Mouse (Mus musculus) spleen, adult 2 months (tissue): ENCODE results near the gene Katnb1. TPM values are rescaled to one million over a fixed set of nuclear protein-coding genes. Genes with fewer than 3 reads are reported as not detected.

Experiments
- DNase-seq, 2 experiments: peaks; one replicate each; pipeline versions ENCODE4 v3.0.0 to v3.0.0-alpha.2; 2012 to 2021; ENCODE audit warnings: low spot score in 2 of 2, low read depth in 1 of 2
- H3K27ac ChIP-seq: fragments of 200-500 bp; 2 replicates; pipeline ENCODE4 v1.5.1; 2012; ENCODE audit warnings: low read length, inconsistent platforms; ENCODE audit not compliant: insufficient read depth
- H3K27me3 ChIP-seq: fragments of 200-500 bp; 2 replicates; pipeline ENCODE4 v1.6.1; 2012; ENCODE audit warnings: mild to moderate bottlenecking, moderate library complexity, low read length, inconsistent platforms; ENCODE audit not compliant: control insufficient read depth, insufficient read depth
- H3K36me3 ChIP-seq: fragments of 200-500 bp; 2 replicates; pipeline ENCODE4 v1.6.1; 2012; ENCODE audit warnings: mild to moderate bottlenecking, low read length, inconsistent platforms; ENCODE audit not compliant: control insufficient read depth, insufficient read depth
- H3K4me1 ChIP-seq: fragments of 200-500 bp; 2 replicates; pipeline ENCODE4 v1.6.1; 2011; ENCODE audit warnings: inconsistent platforms; ENCODE audit not compliant: control insufficient read depth, insufficient read depth, insufficient read length
- H3K4me3 ChIP-seq: fragments of 200-500 bp; 2 replicates; pipeline ENCODE4 v1.5.1; 2011; ENCODE audit warnings: mild to moderate bottlenecking, inconsistent platforms; ENCODE audit not compliant: insufficient read depth, insufficient read length; ENCODE audit errors: extremely low read depth
- CTCF ChIP-seq: fragments of 200-500 bp; IDR thresholded peaks from 2 replicates; pipeline ENCODE4 v1.5.1; 2011; ENCODE audit warnings: mild to moderate bottlenecking, inconsistent platforms; ENCODE audit not compliant: insufficient read depth, insufficient read length, insufficient replicate concordance; ENCODE audit errors: extremely low read depth
- POLR2A ChIP-seq: fragments of 200-500 bp; IDR thresholded peaks from 2 replicates; pipeline ENCODE4 v1.6.1; 2011; ENCODE audit warnings: low read depth, low read length, inconsistent platforms
- WGBS: fragments of 180-500 bp; shearing (Covaris S2); methylation state at CpG from one replicate; pipeline ENCODE4 v1.1.7; 2018; 5-methylcytosine and 5-hydroxymethylcytosine counted together
- polyA plus RNA-seq: library from polyadenylated mRNA; depleted of rRNA; stranded (reverse); fragments of >200 nt; gene quantifications from 2 replicates; pipeline ENCODE4 v1.2.3, GENCODE M21; 2012

Gene Katnb1
- polyA plus RNA-seq, 1 experiment, result 13.2 TPM

- Histone ChIP-seq H3K4me3 (no peak overlapping the region), H3K36me3 (no peaks in the 10 kb centered on the region), H3K27ac (no peak overlapping the region), H3K27me3 (no peaks in the 10 kb centered on the region), H3K4me1 (peaks cover 4% of the 10 kb centered on the region; the same call in 1 of the 2 replicates)
- no peak for DNase-seq
- 70% methylated on average over 5 of the region's 5 CpGs for WGBS
- TF ChIP-seq CTCF (no peak), POLR2A (no peak)
These were observed 51.0 kb downstream of the Katnb1 start for GRCm38 (mm10) chr8:95131983-95132382.

- Histone ChIP-seq H3K27ac (no peak overlapping the region), H3K36me3 (no peaks in the 10 kb centered on the region), H3K27me3 (no peaks in the 10 kb centered on the region), H3K4me1 (no peaks in the 10 kb centered on the region; the same call in 1 of the 2 replicates), H3K4me3 (no peak overlapping the region)
- 95% methylated on average over 2 of the region's 2 CpGs for WGBS
- no peak for DNase-seq
- TF ChIP-seq CTCF, result no peak
- no peak for TF ChIP-seq POLR2A
These were observed 53.2 kb downstream of the Katnb1 start for GRCm38 (mm10) chr8:95134186-95134585.

GRCm38 (mm10) chr8:95135242-95135641 is 54.3 kb downstream of the Katnb1 start:
- Histone ChIP-seq H3K27me3 (no peaks in the 10 kb centered on the region), H3K36me3 (no peaks in the 10 kb centered on the region), H3K4me1 (no peaks in the 10 kb centered on the region; the same call in 1 of the 2 replicates), H3K4me3 (no peak overlapping the region), H3K27ac (no peak overlapping the region)
- TF ChIP-seq POLR2A, result no peak
- no peak for TF ChIP-seq CTCF
- 29% methylated on average over 3 of the region's 3 CpGs for WGBS
- DNase-seq, result no peak

GRCm38 (mm10) chr8:95136218-95136617 is 55.2 kb downstream of the Katnb1 start:
- Histone ChIP-seq H3K4me1 (no peaks in the 10 kb centered on the region; the same call in 1 of the 2 replicates), H3K27me3 (0 out of 2 replicates have a peak, but pooled peaks cover 2% of the 10 kb centered on the region), H3K36me3 (no peaks in the 10 kb centered on the region), H3K4me3 (no peak overlapping the region), H3K27ac (no peak overlapping the region)
- TF ChIP-seq CTCF, result no peak
- DNase-seq, result no peak
- WGBS, result 82% methylated on average over 3 of the region's 3 CpGs

- H3K27me3 ChIP-seq, result 0 out of 2 replicates have a peak, but pooled peaks cover 2% of the 10 kb centered on the region
These were observed 56.2 kb downstream of the Katnb1 start for GRCm38 (mm10) chr8:95137201-95137600.

GRCm38 (mm10) chr8:95137641-95138098 is 56.7 kb downstream of the Katnb1 start:
- TF ChIP-seq POLR2A (no peak), CTCF (no peak)
- H3K27ac ChIP-seq, result no peak overlapping the region
- H3K4me3 ChIP-seq, result no peak overlapping the region
- 27% methylated on average over 28 of the region's 28 CpGs for WGBS
- peaks cover 6% of the 10 kb centered on the region; the same call in 1 of the 2 replicates for H3K27me3 ChIP-seq
- no peaks in the 10 kb centered on the region for H3K36me3 ChIP-seq
- no peak for DNase-seq
- peaks cover 2% of the 10 kb centered on the region for H3K4me1 ChIP-seq

More at GRCm38 (mm10) chr8:95137201-95137600, 56.2 kb downstream of the Katnb1 start:
- Histone ChIP-seq H3K4me3 (no peak overlapping the region), H3K27ac (no peak overlapping the region), H3K4me1 (no peaks in the 10 kb centered on the region; the same call in 1 of the 2 replicates), H3K36me3 (no peaks in the 10 kb centered on the region)
- DNase-seq, result no peak
- no peak for TF ChIP-seq POLR2A
- no peak for TF ChIP-seq CTCF
- WGBS, result 67% methylated on average over 12 of the region's 12 CpGs

- no peak for TF ChIP-seq POLR2A
- no peak for TF ChIP-seq CTCF
- Histone ChIP-seq H3K27ac (no peak overlapping the region), H3K36me3 (no peaks in the 10 kb centered on the region), H3K27me3 (peaks cover 6% of the 10 kb centered on the region; the same call in 1 of the 2 replicates), H3K4me3 (no peak overlapping the region), H3K4me1 (peaks cover 2% of the 10 kb centered on the region)
- DNase-seq, result no peak
- WGBS, result 60% methylated on average over 6 of the region's 6 CpGs
These were observed 57.5 kb downstream of the Katnb1 start for GRCm38 (mm10) chr8:95138341-95139050.
